Mouse (Mus musculus): ENCODE data around the gene Pola1.

The Pola1 gene

GRCm38 (mm10) chrX:93286291-93286893, 345.6 kb downstream of the Pola1 start, which contains the start of gene Arx:
Gene Arx (plus strand): TSS chrX:93286445.
- peak; percentile 61 to 69 for DNase-seq

- DNase-seq = no peak
Measured at GRCm38 (mm10) chrX:93285091-93285490, 346.9 kb downstream of the Pola1 start.

GRCm38 (mm10) chrX:93281756-93282155, 350.2 kb downstream of the Pola1 start:
- no peak for DNase-seq

GRCm38 (mm10) chrX:93281028-93281723, 350.8 kb downstream of the Pola1 start:
- DNase-seq = peak; percentile 51 to 62

- DNase-seq = no peak
Measured at GRCm38 (mm10) chrX:93279940-93280339, 352.0 kb downstream of the Pola1 start.

- no peak for DNase-seq
Measured at GRCm38 (mm10) chrX:93275689-93276088, 356.3 kb downstream of the Pola1 start.
